17 mouse cellular contexts compared by ENCODE assay signal in genomic region chr5:110546726-110547406, GRCm38 (mm10). TPM values are rescaled to one million over a fixed set of nuclear protein-coding genes. Genes with fewer than 3 reads are reported as not detected.
DNase-seq lines count a peak whose midpoint lies in the region; ATAC-seq and TF ChIP-seq lines count a peak whose summit lies in the region.
"Had no signal": no experiment of that assay in that cellular context is flagged by ENCODE, and none has a peak within 500 bp of the region (broad histone marks: within the 10 kb centered on the region; RNA-seq: fewer than 3 reads in every experiment).

No protein-coding gene starts in this region.

- intact Hi-C loops in heart, adult 2 months (cut with DNase I): no loop called here

- WGBS in midbrain, embryonic 14.5 days: 77% methylated on average over 5 of the region's 5 CpGs
- WGBS in kidney, embryonic 16.5 days: 71% methylated on average over 5 of the region's 5 CpGs
- 76% methylated on average over 5 of the region's 5 CpGs for WGBS in kidney, embryonic 15.5 days
- 51% methylated on average over 5 of the region's 5 CpGs for WGBS in heart, adult 2 months

- DNase-seq in cerebellum, adult 11 months: peak; percentile 74
- DNase-seq in NIH3T3 (ENCODE audit: low read depth): peak; percentile 56
- DNase-seq in cerebellum, postnatal 25 days: peak; percentile 84 to 85
- DNase-seq in midbrain, embryonic 14.5 days: no peak
- DNase-seq in heart, adult 2 months: no peak
- DNase-seq: kidney, postnatal 14 days; lung, postnatal 14 days; right cerebral cortex, postnatal 14 days; thymus, adult 2 months had no signal

- no peak overlapping the region for H3K9ac ChIP-seq in midbrain, embryonic 14.5 days (replicated peaks; ENCODE audit: low read length)
- H3K9ac ChIP-seq in kidney, embryonic 16.5 days (replicated peaks; ENCODE audit: low read length): no peak overlapping the region
- H3K9ac ChIP-seq in kidney, embryonic 15.5 days: no peak overlapping the region
- no peak overlapping the region for H3K9ac ChIP-seq in heart, adult 2 months (ENCODE audit: low read depth, low read length)
- H3K9ac ChIP-seq: heart, embryonic 15.5 days; limb, embryonic 12.5 days; liver, embryonic 15.5 days had no signal

- H3K4me2 ChIP-seq in midbrain, embryonic 14.5 days (ENCODE audit: low read length): peak overlapping the region; percentile 63; the same call in 1 of the 2 replicates
- H3K4me2 ChIP-seq in kidney, embryonic 16.5 days (replicated peaks; ENCODE audit: low read depth, low read length): no peak overlapping the region
- no peak overlapping the region for H3K4me2 ChIP-seq in kidney, embryonic 15.5 days
- H3K4me2 ChIP-seq: heart, embryonic 15.5 days; limb, embryonic 12.5 days; liver, embryonic 15.5 days had no signal

- H3K27ac ChIP-seq in midbrain, embryonic 14.5 days (replicated peaks; ENCODE audit: low read depth, low read length): no peak overlapping the region
- H3K27ac ChIP-seq in kidney, embryonic 16.5 days (ENCODE audit: low read length): no peak overlapping the region
- H3K27ac ChIP-seq in kidney, embryonic 15.5 days: no peak overlapping the region
- no peak overlapping the region for H3K27ac ChIP-seq in heart, adult 2 months
- H3K27ac ChIP-seq: heart, embryonic 15.5 days; limb, embryonic 12.5 days; liver, embryonic 15.5 days had no signal

- no peak for ATAC-seq in cerebellum, adult (ENCODE audit: insufficient number of reproducible peaks, low FRiP score, low TSS enrichment)
- ATAC-seq in midbrain, embryonic 14.5 days (ENCODE audit: low FRiP score, low TSS enrichment): no peak
- no peak for ATAC-seq in kidney, embryonic 16.5 days (ENCODE audit: low FRiP score, low TSS enrichment)
- no peak for ATAC-seq in kidney, embryonic 15.5 days (replicated peaks; ENCODE audit: low FRiP score)
- ATAC-seq: inflammation-experienced regulatory T-cells, adult 6 months had no signal

- H3K79me2 ChIP-seq in heart, adult 2 months (replicated peaks; ENCODE audit: control insufficient read depth, insufficient read depth, low read length): no peaks in the 10 kb centered on the region

- TF ChIP-seq EP300 in heart, adult 2 months (IDR thresholded peaks at IDR 0.05; ENCODE audit: insufficient read depth, low read depth, low read length): no peak

- H3K36me3 ChIP-seq in midbrain, embryonic 14.5 days (ENCODE audit: control insufficient read depth, insufficient read depth, low read length): no peaks in the 10 kb centered on the region
- H3K36me3 ChIP-seq in kidney, embryonic 16.5 days (ENCODE audit: insufficient read depth, low read length): no peaks in the 10 kb centered on the region
- H3K36me3 ChIP-seq in kidney, embryonic 15.5 days: no peaks in the 10 kb centered on the region
- no peaks in the 10 kb centered on the region for H3K36me3 ChIP-seq in heart, adult 2 months (ENCODE audit: control insufficient read depth, insufficient read depth, low read length)
- H3K36me3 ChIP-seq: heart, embryonic 15.5 days; limb, embryonic 12.5 days; liver, embryonic 15.5 days had no signal

- no peak for TF ChIP-seq CTCF in heart, adult 2 months (IDR thresholded peaks at IDR 0.05)

- peaks cover 9% of the 10 kb centered on the region; the same call in 1 of the 2 replicates for H3K4me1 ChIP-seq in midbrain, embryonic 14.5 days (ENCODE audit: control insufficient read depth, insufficient read depth, low read length)
- H3K4me1 ChIP-seq in kidney, embryonic 16.5 days (ENCODE audit: insufficient read depth, low read length): peaks cover 5% of the 10 kb centered on the region; the same call in 1 of the 2 replicates
- H3K4me1 ChIP-seq in kidney, embryonic 15.5 days: peaks cover 10% of the 10 kb centered on the region
- H3K4me1 ChIP-seq in heart, adult 2 months (ENCODE audit: control insufficient read depth, insufficient read depth, low read length): no peaks in the 10 kb centered on the region
- H3K4me1 ChIP-seq: limb, embryonic 12.5 days; liver, embryonic 15.5 days had no signal

- H3K9me3 ChIP-seq in midbrain, embryonic 14.5 days (ENCODE audit: control insufficient read depth, low read length): no peaks in the 10 kb centered on the region
- no peaks in the 10 kb centered on the region for H3K9me3 ChIP-seq in kidney, embryonic 16.5 days (ENCODE audit: low read length)
- no peaks in the 10 kb centered on the region for H3K9me3 ChIP-seq in kidney, embryonic 15.5 days (replicated peaks)
- H3K9me3 ChIP-seq: heart, embryonic 15.5 days; limb, embryonic 12.5 days; liver, embryonic 15.5 days had no signal

- TF ChIP-seq POLR2A in heart, adult 2 months (IDR thresholded peaks at IDR 0.05; ENCODE audit: insufficient read depth, low read depth, low read length): no peak

- H3K27me3 ChIP-seq in midbrain, embryonic 14.5 days (ENCODE audit: control insufficient read depth, insufficient read depth, low read length): peaks cover 28% of the 10 kb centered on the region
- H3K27me3 ChIP-seq in kidney, embryonic 16.5 days (ENCODE audit: insufficient read depth, low read length): peaks cover 43% of the 10 kb centered on the region
- peaks cover 74% of the 10 kb centered on the region for H3K27me3 ChIP-seq in kidney, embryonic 15.5 days
- peaks cover 7% of the 10 kb centered on the region for H3K27me3 ChIP-seq in heart, adult 2 months (ENCODE audit: control insufficient read depth, insufficient read depth, low read length)

- H3K4me3 ChIP-seq in midbrain, embryonic 14.5 days (replicated peaks; ENCODE audit: low read depth, low read length): no peak overlapping the region
- H3K4me3 ChIP-seq in kidney, embryonic 16.5 days (ENCODE audit: low read length): no peak overlapping the region
- no peak overlapping the region for H3K4me3 ChIP-seq in kidney, embryonic 15.5 days (replicated peaks)
- H3K4me3 ChIP-seq in heart, adult 2 months: no peak overlapping the region
- H3K4me3 ChIP-seq: heart, embryonic 15.5 days; limb, embryonic 12.5 days; liver, embryonic 15.5 days had no signal

RNA-seq across cellular contexts. Expression of gene Galnt9, which starts 2.7 kb away (rescaled TPM):
- 19.4 and 23.7 TPM in 2 replicates for polyA plus RNA-seq in midbrain, embryonic 14.5 days (2014; fragmentation: Nextera tagmentation; extraction: Ambion mirVana)
- polyA plus RNA-seq in kidney, embryonic 16.5 days (2015; fragmentation: Nextera tagmentation; extraction: Ambion mirVana): 0.44 and 0.69 TPM in 2 replicates
- polyA plus RNA-seq in kidney, embryonic 15.5 days (2015; fragmentation: Nextera tagmentation; extraction: Ambion mirVana): 0.40 and 0.51 TPM in 2 replicates
- not detected for total RNA-seq in heart, adult 2 months (2021)
- 0.20 TPM in 1 of 2 replicates, not detected in the other for polyA plus RNA-seq in heart, adult 2 months (2012; rRNA removed)
- total RNA-seq: CH12.LX had no signal

Comparison
In these comparisons a context has a peak if more than half of its experiments do, and no peak if none do; other contexts are left out.
1. DNase-seq: peak in cerebellum, adult 11 months (single experiment), NIH3T3 (single experiment) and cerebellum, postnatal 25 days (2 of 2); none in midbrain, embryonic 14.5 days (single experiment) and heart, adult 2 months (0 of 2).
2. RNA of gene Galnt9, which starts 2.7 kb away (polyA plus RNA-seq): 19.4 to 23.7 TPM in midbrain, embryonic 14.5 days; 0.40 to 0.51 TPM in kidney, embryonic 15.5 days, 0.44 to 0.69 TPM in kidney, embryonic 16.5 days and 0.20 TPM in heart, adult 2 months; every median in the first group is over 10 times any median in the second.